Mouse (Mus musculus): ENCODE data around the gene Hist1h2ag. TPM values are rescaled to one million over a fixed set of nuclear protein-coding genes. Genes with fewer than 3 reads are reported as not detected.

The Hist1h2ag gene
- total RNA-seq (2023), result 100 to 1,000 TPM in 1 of 2 experiments, 10 to 100 TPM in 1; 44.9 to 107 TPM

GRCm38 (mm10) chr13:22042568-22043502 is at the start of gene Hist1h2ag, which contains the start of gene Hist1h2bj:
Gene Hist1h2ag, minus strand, starts transcription at chr13:22042944.
Gene Hist1h2bj, plus strand, starts transcription at chr13:22043214.

GRCm38 (mm10) chr13:22084140-22084539 is 41.4 kb upstream of the Hist1h2ag start, which contains the start of gene Vmn1r188:
Gene Vmn1r188, plus strand, starts transcription at chr13:22084440.

GRCm38 (mm10) chr13:22041142-22041536 is 1.6 kb downstream of the Hist1h2ag start, which contains the start of gene Hist1h4i:
Gene Hist1h4i, minus strand, starts transcription at chr13:22041362.

GRCm38 (mm10) chr13:22035267-22036148 is 7.2 kb downstream of the Hist1h2ag start, which contains the start of the genes Hist1h2ah and Hist1h2bk:
Gene Hist1h2ah, minus strand, starts transcription at chr13:22035568.
Gene Hist1h2bk, plus strand, starts transcription at chr13:22035870.

GRCm38 (mm10) chr13:22009642-22010041 is 33.1 kb downstream of the Hist1h2ag start, which contains the start of gene Prss16:
Gene Prss16, minus strand, starts transcription at chr13:22009742.

Other genes starting within 250 kb of the Hist1h2ag start
- 100 to 1,000 TPM in 1 of 2 experiments, 10 to 100 TPM in 1; 85.1 to 138 TPM for gene Hist1h2bq, start 232.7 kb downstream of the Hist1h2ag start, total RNA-seq (2023)
- 100 to 1,000 TPM; 104 to 232 TPM for gene Hist1h2ao, start 232.5 kb downstream of the Hist1h2ag start, total RNA-seq (2023)
- 100 to 1,000 TPM; 266 to 341 TPM for gene Hist1h4m, start 231.2 kb downstream of the Hist1h2ag start, total RNA-seq (2023)
- gene Hist1h4n, start 210.7 kb downstream of the Hist1h2ag start, total RNA-seq (2023), result 100 to 1,000 TPM in 1 of 2 experiments, 10 to 100 TPM in 1; 17.4 to 191 TPM
- gene Hist1h2ap, start 209.4 kb downstream of the Hist1h2ag start, total RNA-seq (2023), result 10 to 100 TPM; 52.5 to 94.4 TPM
- 100 to 1,000 TPM in 1 of 2 experiments, 10 to 100 TPM in 1; 85.9 to 136 TPM for gene Hist1h2br, start 209.2 kb downstream of the Hist1h2ag start, total RNA-seq (2023)
- gene Zfp184, start 97.8 kb downstream of the Hist1h2ag start, total RNA-seq (2023), result under 1 TPM; 0.36 to 0.67 TPM
- not detected for gene Pom121l2, start 61.8 kb downstream of the Hist1h2ag start, total RNA-seq (2023)
- gene Prss16, start 33.2 kb downstream of the Hist1h2ag start, total RNA-seq (2023), result under 1 TPM in 1 of 2 experiments, not detected in 1; 0.93 TPM
- 10 to 100 TPM in 1 of 2 experiments, 1 to 10 TPM in 1; 9.5 to 83.4 TPM for gene Hist1h2ah, start 7.4 kb downstream of the Hist1h2ag start, total RNA-seq (2023)
- gene Hist1h2bk, start 7.1 kb downstream of the Hist1h2ag start, total RNA-seq (2023), result 100 to 1,000 TPM in 1 of 2 experiments, 10 to 100 TPM in 1; 47.4 to 137 TPM
- gene Hist1h4i, start 1.6 kb downstream of the Hist1h2ag start, total RNA-seq (2023), result 100 to 1,000 TPM in 1 of 2 experiments, 10 to 100 TPM in 1; 55.8 to 104 TPM
- 10 to 100 TPM; 39.1 to 88.2 TPM for gene Hist1h2bj, start 270 bp upstream of the Hist1h2ag start, total RNA-seq (2023)
- not detected for gene Vmn1r188, start 41.5 kb upstream of the Hist1h2ag start, total RNA-seq (2023)
- gene Vmn1r189, start 62.9 kb upstream of the Hist1h2ag start, total RNA-seq (2023), result not detected
- gene Vmn1r191, start 141.0 kb upstream of the Hist1h2ag start, total RNA-seq (2023), result not detected
- gene Vmn1r192, start 148.2 kb upstream of the Hist1h2ag start, total RNA-seq (2023), result not detected
- not detected for gene Vmn1r193, start 180.2 kb upstream of the Hist1h2ag start, total RNA-seq (2023)
- not detected for gene Vmn1r194, start 201.3 kb upstream of the Hist1h2ag start, total RNA-seq (2023)
- gene Vmn1r195, start 227.6 kb upstream of the Hist1h2ag start, total RNA-seq (2023), result not detected
- gene Vmn1r196, start 247.0 kb upstream of the Hist1h2ag start, total RNA-seq (2023), result not detected

Measured in T-cell, adult 66 days (primary cell).